Mouse (Mus musculus) brain, embryonic 14.5 days (tissue): ENCODE results near the gene Naaladl2.

Experiments
- CTCF ChIP-seq: fragments of 200-500 bp; IDR thresholded peaks from 2 replicates; pipeline ENCODE4 v1.5.1; 2012; ENCODE audit warnings: inconsistent platforms, mild to moderate bottlenecking, moderate library complexity, borderline replicate concordance; ENCODE audit not compliant: insufficient read depth, insufficient read length; ENCODE audit errors: extremely low read depth
- POLR2A ChIP-seq: fragments of 200-500 bp; IDR thresholded peaks from 2 replicates; pipeline ENCODE4 v1.6.1; 2012; ENCODE audit warnings: mild to moderate bottlenecking, inconsistent platforms, borderline replicate concordance; ENCODE audit not compliant: poor library complexity, insufficient read depth, insufficient read length, severe bottlenecking; ENCODE audit errors: extremely low read depth

DNA sequence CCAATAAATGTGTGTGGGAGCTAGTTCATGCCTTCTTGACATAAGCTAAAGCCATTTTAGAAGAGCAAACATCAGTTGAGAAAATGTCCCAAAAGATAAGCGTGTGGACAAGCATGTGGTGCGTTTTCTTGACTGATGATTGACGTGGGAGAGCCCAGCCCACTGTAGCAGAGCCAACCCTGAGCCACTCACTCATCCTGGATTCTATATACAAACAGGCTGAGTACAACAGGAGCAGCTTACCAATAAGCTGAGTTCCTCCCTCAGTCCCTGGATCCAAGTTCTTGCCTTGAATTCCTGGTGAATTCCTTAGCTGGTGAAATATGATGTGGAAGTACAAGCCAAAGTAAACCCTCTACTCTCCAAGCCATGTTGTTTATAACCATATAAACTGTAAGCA, 395.0 kb downstream of the Naaladl2 start:
- TF ChIP-seq CTCF (no peak), POLR2A (no peak)
